Mouse (Mus musculus): ENCODE measurements at regions not wholly inside any gene's neighbourhood (a gene's known extent, or its start where the extent isn't known, plus 50 kb on each side); places are given as distances from the start of the nearest gene placed in this dataset.
"Not testable (repeated sequence)": the region's sequence is repeated elsewhere in the genome, so short reads cannot be mapped to it uniquely, and the experiment has no call there.

GRCm38 (mm10) chr1:83811162-83811561 lies 403.2 kb upstream of the Sphkap start:
- DNase-seq (ENCODE audit: low spot score), result not testable (repeated sequence)

GRCm38 (mm10) chr1:83808432-83808831 lies 400.4 kb upstream of the Sphkap start:
- Histone ChIP-seq H3K36me3 (no peaks in the 10 kb centered on the region), H3K27ac (no peak overlapping the region), H3K9me3 (no peaks in the 10 kb centered on the region), H3K4me3 (no peak overlapping the region), H3K4me1 (no peaks in the 10 kb centered on the region), H3K27me3 (ENCODE audit: insufficient read depth, poor library complexity, severe bottlenecking) (no peaks in the 10 kb centered on the region)
- WGBS, result 87% methylated on average over 6 of the region's 6 CpGs
- DNase-seq (ENCODE audit: low spot score), result no peak

More at GRCm38 (mm10) chr1:83811162-83811561, 403.2 kb upstream of the Sphkap start:
- not testable (repeated sequence) for H3K4me3 ChIP-seq; H3K4me1 ChIP-seq; H3K27me3 ChIP-seq (ENCODE audit: insufficient read depth, poor library complexity, severe bottlenecking); H3K36me3 ChIP-seq; H3K9me3 ChIP-seq; H3K27ac ChIP-seq
- 47% methylated on average over 6 of the region's 6 CpGs for whole genome bisulfite sequencing

- Histone ChIP-seq H3K27me3 (ENCODE audit: insufficient read depth, poor library complexity, severe bottlenecking) (no peaks in the 10 kb centered on the region), H3K9me3 (no peaks in the 10 kb centered on the region), H3K36me3 (no peaks in the 10 kb centered on the region), H3K27ac (no peak overlapping the region), H3K4me1 (no peaks in the 10 kb centered on the region), H3K4me3 (no peak overlapping the region)
- no peak for DNase-seq (ENCODE audit: low spot score)
- 79% methylated on average over 2 of the region's 2 CpGs for WGBS
Observed at GRCm38 (mm10) chr1:83803345-83804041, 395.5 kb upstream of the Sphkap start.

- DNase-seq (ENCODE audit: low spot score), result no peak
- Histone ChIP-seq H3K27ac (no peak overlapping the region), H3K4me3 (no peak overlapping the region), H3K27me3 (ENCODE audit: insufficient read depth, poor library complexity, severe bottlenecking) (no peaks in the 10 kb centered on the region), H3K4me1 (no peaks in the 10 kb centered on the region), H3K9me3 (no peaks in the 10 kb centered on the region), H3K36me3 (no peaks in the 10 kb centered on the region)
Observed at GRCm38 (mm10) chr1:83801759-83802158, 393.8 kb upstream of the Sphkap start.

GRCm38 (mm10) chr1:83796961-83797891 lies 389.2 kb upstream of the Sphkap start:
- no peak for DNase-seq (ENCODE audit: low spot score)
- Histone ChIP-seq H3K4me3 (no peak overlapping the region), H3K4me1 (no peaks in the 10 kb centered on the region), H3K9me3 (no peaks in the 10 kb centered on the region), H3K27me3 (ENCODE audit: insufficient read depth, poor library complexity, severe bottlenecking) (no peaks in the 10 kb centered on the region), H3K27ac (no peak overlapping the region), H3K36me3 (no peaks in the 10 kb centered on the region)
- WGBS, result 77% methylated on average over 7 of the region's 7 CpGs

- no peak for DNase-seq (ENCODE audit: low spot score)
- no peak overlapping the region for H3K4me3 ChIP-seq
- H3K36me3 ChIP-seq, result no peaks in the 10 kb centered on the region
- no peaks in the 10 kb centered on the region for H3K9me3 ChIP-seq
- H3K4me1 ChIP-seq, result no peaks in the 10 kb centered on the region
- no peaks in the 10 kb centered on the region for H3K27me3 ChIP-seq (ENCODE audit: insufficient read depth, poor library complexity, severe bottlenecking)
- 59% methylated on average over 1 of the region's 1 CpGs for WGBS
- no peak overlapping the region for H3K27ac ChIP-seq
Observed at GRCm38 (mm10) chr1:83777151-83777550, 369.2 kb upstream of the Sphkap start.

- DNase-seq (ENCODE audit: low spot score), result no peak
- H3K27ac ChIP-seq, result no peak overlapping the region
- WGBS, result 73% methylated on average over 3 of the region's 3 CpGs
- H3K27me3 ChIP-seq (ENCODE audit: insufficient read depth, poor library complexity, severe bottlenecking), result no peaks in the 10 kb centered on the region
- no peaks in the 10 kb centered on the region for H3K4me1 ChIP-seq
- no peaks in the 10 kb centered on the region for H3K36me3 ChIP-seq
- no peak overlapping the region for H3K4me3 ChIP-seq
- H3K9me3 ChIP-seq, result no peaks in the 10 kb centered on the region
Observed at GRCm38 (mm10) chr1:83771160-83771559, 363.2 kb upstream of the Sphkap start.

- H3K9me3 ChIP-seq, result no peaks in the 10 kb centered on the region
- no peak overlapping the region for H3K27ac ChIP-seq
- no peak overlapping the region for H3K4me3 ChIP-seq
- H3K27me3 ChIP-seq (ENCODE audit: insufficient read depth, poor library complexity, severe bottlenecking), result no peaks in the 10 kb centered on the region
- H3K36me3 ChIP-seq, result no peaks in the 10 kb centered on the region
- DNase-seq (ENCODE audit: low spot score), result no peak
- WGBS, result 79% methylated on average over 4 of the region's 4 CpGs
- no peaks in the 10 kb centered on the region for H3K4me1 ChIP-seq
Observed at GRCm38 (mm10) chr1:83761499-83761898, 353.5 kb upstream of the Sphkap start.

- H3K4me1 ChIP-seq, result no peaks in the 10 kb centered on the region
- H3K36me3 ChIP-seq, result no peaks in the 10 kb centered on the region
- no peak overlapping the region for H3K4me3 ChIP-seq
- no peak overlapping the region for H3K27ac ChIP-seq
- no peaks in the 10 kb centered on the region for H3K27me3 ChIP-seq (ENCODE audit: insufficient read depth, poor library complexity, severe bottlenecking)
- no peak for DNase-seq (ENCODE audit: low spot score)
- no peaks in the 10 kb centered on the region for H3K9me3 ChIP-seq
Observed at GRCm38 (mm10) chr1:83756866-83757265, 348.9 kb upstream of the Sphkap start.

- H3K9me3 ChIP-seq, result no peaks in the 10 kb centered on the region
- no peak overlapping the region for H3K27ac ChIP-seq
- no peaks in the 10 kb centered on the region for H3K4me1 ChIP-seq
- H3K4me3 ChIP-seq, result no peak overlapping the region
- H3K36me3 ChIP-seq, result no peaks in the 10 kb centered on the region
- H3K27me3 ChIP-seq (ENCODE audit: insufficient read depth, poor library complexity, severe bottlenecking), result no peaks in the 10 kb centered on the region
- 83% methylated on average over 1 of the region's 1 CpGs for WGBS
- no peak for DNase-seq (ENCODE audit: low spot score)
Observed at GRCm38 (mm10) chr1:83755336-83755735, 347.3 kb upstream of the Sphkap start.

GRCm38 (mm10) chr1:83752976-83753375 lies 345.0 kb upstream of the Sphkap start:
- 84% methylated on average over 4 of the region's 4 CpGs for WGBS
- Histone ChIP-seq H3K27me3 (ENCODE audit: insufficient read depth, poor library complexity, severe bottlenecking) (no peaks in the 10 kb centered on the region), H3K4me3 (no peak overlapping the region), H3K4me1 (no peaks in the 10 kb centered on the region), H3K9me3 (no peaks in the 10 kb centered on the region), H3K36me3 (no peaks in the 10 kb centered on the region), H3K27ac (no peak overlapping the region)
- no peak for DNase-seq (ENCODE audit: low spot score)

- no peak overlapping the region for H3K27ac ChIP-seq
- DNase-seq (ENCODE audit: low spot score), result no peak
- H3K4me1 ChIP-seq, result no peaks in the 10 kb centered on the region
- H3K36me3 ChIP-seq, result no peaks in the 10 kb centered on the region
- H3K9me3 ChIP-seq, result no peaks in the 10 kb centered on the region
- H3K4me3 ChIP-seq, result no peak overlapping the region
- 71% methylated on average over 4 of the region's 4 CpGs for WGBS
- no peaks in the 10 kb centered on the region for H3K27me3 ChIP-seq (ENCODE audit: insufficient read depth, poor library complexity, severe bottlenecking)
Observed at GRCm38 (mm10) chr1:83748974-83749373, 341.0 kb upstream of the Sphkap start.

- no peaks in the 10 kb centered on the region for H3K4me1 ChIP-seq
- no peaks in the 10 kb centered on the region for H3K27me3 ChIP-seq (ENCODE audit: insufficient read depth, poor library complexity, severe bottlenecking)
- WGBS, result 69% methylated on average over 3 of the region's 3 CpGs
- H3K4me3 ChIP-seq, result no peak overlapping the region
- H3K9me3 ChIP-seq, result no peaks in the 10 kb centered on the region
- no peak overlapping the region for H3K27ac ChIP-seq
- no peaks in the 10 kb centered on the region for H3K36me3 ChIP-seq
- DNase-seq (ENCODE audit: low spot score), result no peak
Observed at GRCm38 (mm10) chr1:83748061-83748460, 340.1 kb upstream of the Sphkap start.
